Mouse (Mus musculus): ENCODE results near the gene Tacstd2. TPM values are rescaled to one million over a fixed set of nuclear protein-coding genes. Genes with fewer than 3 reads are reported as not detected.

Gene Tacstd2
- polyA plus RNA-seq (2015; fragmentation: Nextera tagmentation; extraction: Ambion mirVana) = 89.1 and 101 TPM in 2 replicates

- H3K9ac ChIP-seq (replicated peaks; ENCODE audit: low read depth) = peak within 1 kb of the TSS; percentile 46; the same call in 1 of the 2 replicates
- H3K4me2 ChIP-seq (replicated peaks; ENCODE audit: low read depth, low read length) = peak within 1 kb of the TSS; percentile 59
- H3K9me3 ChIP-seq (ENCODE audit: low read length) = no peaks in the 10 kb centered on the region
- H3K4me1 ChIP-seq (ENCODE audit: insufficient read depth, low read depth, low read length) = no peaks in the 10 kb centered on the region
- H3K27ac ChIP-seq (ENCODE audit: low read length) = peak within 1 kb of the TSS; percentile 82
- ATAC-seq (peak; percentile 67), DNase-seq (ENCODE audit: low spot score) (peak; percentile 88)
- H3K27me3 ChIP-seq (replicated peaks; ENCODE audit: insufficient read depth, low read length) = peaks cover 6% of the 10 kb centered on the region; the same call in 1 of the 2 replicates
- H3K4me3 ChIP-seq (ENCODE audit: low read depth, low read length) = peak within 1 kb of the TSS; percentile 39
- TF ChIP-seq EP300 (IDR thresholded peaks at IDR 0.05) = peak; percentile 31; the same call in 1 of the 2 replicates
- 0 out of 2 replicates have a peak, but pooled peaks have one; percentile 3 for TF ChIP-seq CTCF (IDR thresholded peaks at IDR 0.05)
- 5% methylated on average over 8 of the region's 8 CpGs for WGBS
- H3K36me3 ChIP-seq (ENCODE audit: insufficient read depth, low read length) = no peaks in the 10 kb centered on the region
Measured at GRCm38 (mm10) chr6:67535777-67536054, at the start of gene Tacstd2. Tacstd2 (minus strand) TSS chr6:67535796.

DNA sequence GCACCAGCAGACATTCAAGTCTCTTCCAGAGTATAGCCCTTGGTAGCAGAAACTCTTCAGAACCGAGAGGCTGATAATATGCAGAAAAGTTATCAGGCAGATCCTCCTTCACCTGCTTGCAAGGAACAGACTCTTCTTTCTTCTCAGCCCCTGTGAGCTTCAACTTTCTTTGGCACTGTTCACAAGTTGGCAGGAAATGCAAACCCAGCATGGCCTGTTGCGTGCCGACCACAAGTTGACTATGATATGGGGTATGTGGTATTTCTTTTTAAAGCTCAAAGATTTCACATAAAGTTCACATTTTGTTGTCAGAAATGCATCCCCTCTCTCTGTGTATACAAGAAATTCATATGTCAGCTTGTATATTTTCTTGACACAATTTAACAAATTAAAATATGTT, 30.7 kb upstream of the Tacstd2 start:
- no peaks in the 10 kb centered on the region for H3K27me3 ChIP-seq (replicated peaks; ENCODE audit: insufficient read depth, low read length)
- ATAC-seq (no peak), DNase-seq (ENCODE audit: low spot score) (no peak)
- no peak overlapping the region for H3K4me3 ChIP-seq (ENCODE audit: low read depth, low read length)
- no peaks in the 10 kb centered on the region for H3K36me3 ChIP-seq (ENCODE audit: insufficient read depth, low read length)
- H3K9ac ChIP-seq (replicated peaks; ENCODE audit: low read depth) = no peak overlapping the region
- no peak for TF ChIP-seq CTCF (IDR thresholded peaks at IDR 0.05)
- no peak for TF ChIP-seq EP300 (IDR thresholded peaks at IDR 0.05)
- H3K4me2 ChIP-seq (replicated peaks; ENCODE audit: low read depth, low read length) = no peak overlapping the region
- no peak overlapping the region for H3K27ac ChIP-seq (ENCODE audit: low read length)
- no peaks in the 10 kb centered on the region for H3K9me3 ChIP-seq (ENCODE audit: low read length)
- WGBS = 69% methylated on average over 3 of the region's 3 CpGs
- no peaks in the 10 kb centered on the region for H3K4me1 ChIP-seq (ENCODE audit: insufficient read depth, low read depth, low read length)

- Histone ChIP-seq H3K9ac (replicated peaks; ENCODE audit: low read depth) (no peak overlapping the region), H3K9me3 (ENCODE audit: low read length) (no peaks in the 10 kb centered on the region), H3K4me3 (ENCODE audit: low read depth, low read length) (no peak overlapping the region), H3K4me1 (ENCODE audit: insufficient read depth, low read depth, low read length) (no peaks in the 10 kb centered on the region), H3K27me3 (replicated peaks; ENCODE audit: insufficient read depth, low read length) (no peaks in the 10 kb centered on the region), H3K27ac (ENCODE audit: low read length) (no peak overlapping the region), H3K36me3 (ENCODE audit: insufficient read depth, low read length) (no peaks in the 10 kb centered on the region), H3K4me2 (replicated peaks; ENCODE audit: low read depth, low read length) (no peak overlapping the region)
- DNase-seq (ENCODE audit: low spot score) (no peak), ATAC-seq (no peak)
- TF ChIP-seq CTCF (IDR thresholded peaks at IDR 0.05) = no peak
- no peak for TF ChIP-seq EP300 (IDR thresholded peaks at IDR 0.05)
Measured at GRCm38 (mm10) chr6:67555376-67555775, 19.8 kb upstream of the Tacstd2 start.

DNA sequence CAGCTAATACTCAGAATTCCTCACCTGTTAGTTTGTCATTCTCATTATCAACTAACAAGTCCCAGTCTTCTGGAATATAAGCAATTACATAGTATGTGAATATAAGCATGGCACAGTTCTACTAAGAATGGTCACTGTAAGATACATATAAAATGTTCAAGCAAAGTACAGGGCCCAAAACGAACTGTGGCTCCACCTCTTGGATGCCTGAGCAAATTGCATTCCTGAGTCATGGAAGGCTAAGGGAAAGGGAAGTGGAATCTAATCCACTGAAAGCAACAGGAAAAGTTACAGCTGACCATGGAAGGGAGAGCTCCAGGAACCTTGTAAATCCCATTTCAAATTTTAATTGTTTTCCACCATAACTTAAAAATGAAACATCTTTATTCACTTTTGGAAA, 14.0 kb upstream of the Tacstd2 start:
- H3K4me1 ChIP-seq (ENCODE audit: insufficient read depth, low read depth, low read length) = no peaks in the 10 kb centered on the region
- no peaks in the 10 kb centered on the region for H3K9me3 ChIP-seq (ENCODE audit: low read length)
- H3K27ac ChIP-seq (ENCODE audit: low read length) = no peak overlapping the region
- H3K4me2 ChIP-seq (replicated peaks; ENCODE audit: low read depth, low read length) = no peak overlapping the region
- TF ChIP-seq EP300 (IDR thresholded peaks at IDR 0.05) (no peak), CTCF (IDR thresholded peaks at IDR 0.05) (peak; percentile 67)
- no peak overlapping the region for H3K4me3 ChIP-seq (ENCODE audit: low read depth, low read length)
- DNase-seq (ENCODE audit: low spot score) (peak; percentile 30), ATAC-seq (peak; percentile 28; the same call in 1 of the 2 replicates)
- H3K9ac ChIP-seq (replicated peaks; ENCODE audit: low read depth) = no peak overlapping the region
- H3K27me3 ChIP-seq (replicated peaks; ENCODE audit: insufficient read depth, low read length) = no peaks in the 10 kb centered on the region
- 11% methylated on average over 1 of the region's 1 CpGs for WGBS
- no peaks in the 10 kb centered on the region for H3K36me3 ChIP-seq (ENCODE audit: insufficient read depth, low read length)

DNA sequence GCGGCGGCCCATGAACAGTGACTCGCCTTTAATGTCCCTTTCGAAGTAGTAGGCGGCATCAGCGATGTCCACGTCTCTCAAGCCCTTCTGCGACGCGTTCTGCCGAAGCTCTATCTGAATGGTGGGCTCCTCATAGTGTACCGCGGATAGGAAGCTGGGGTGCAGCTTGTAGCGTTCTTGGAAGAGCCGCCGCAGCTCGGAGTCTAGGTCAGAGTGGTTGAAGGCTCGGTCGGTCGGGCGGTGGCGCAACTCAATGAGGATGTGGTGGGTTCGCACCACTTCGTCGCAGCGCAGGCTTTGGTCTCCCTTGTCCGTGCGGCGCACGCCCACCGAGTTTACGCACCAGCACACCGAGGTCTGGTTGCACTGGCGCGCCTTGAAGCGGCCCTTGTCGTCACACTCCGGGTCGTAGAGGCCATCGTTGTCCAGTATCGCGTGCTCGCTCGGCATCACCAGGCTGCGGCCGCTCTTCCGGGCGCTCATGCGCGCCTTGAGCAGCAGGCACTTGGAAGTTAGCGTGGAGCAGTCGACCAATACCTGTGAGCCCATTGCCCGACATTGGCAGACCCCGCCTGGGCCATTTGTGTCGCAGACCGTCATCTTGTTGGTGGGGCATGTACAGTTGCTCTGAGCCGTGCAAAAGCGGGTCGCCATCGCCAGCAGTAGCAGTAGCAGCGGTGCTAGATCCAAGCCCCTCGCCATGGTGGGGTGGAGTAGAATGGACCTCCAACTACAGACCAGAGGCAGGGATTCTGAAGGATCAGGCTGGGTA, 405 bp downstream of the Tacstd2 start:
- no peaks in the 10 kb centered on the region for H3K9me3 ChIP-seq (ENCODE audit: low read length)
- H3K4me1 ChIP-seq (ENCODE audit: insufficient read depth, low read depth, low read length) = no peaks in the 10 kb centered on the region
- peak overlapping the region; percentile 39 for H3K4me3 ChIP-seq (ENCODE audit: low read depth, low read length)
- H3K9ac ChIP-seq (replicated peaks; ENCODE audit: low read depth) = peak overlapping the region; percentile 46; the same call in 1 of the 2 replicates
- peak overlapping the region; percentile 82 for H3K27ac ChIP-seq (ENCODE audit: low read length)
- WGBS = under 1% methylated on average over 61 of the region's 62 CpGs
- H3K4me2 ChIP-seq (replicated peaks; ENCODE audit: low read depth, low read length) = peak overlapping the region; percentile 59
- 0 out of 2 replicates have a peak, but pooled peaks have one; percentile 5 for TF ChIP-seq CTCF (IDR thresholded peaks at IDR 0.05)
- no peak for TF ChIP-seq EP300 (IDR thresholded peaks at IDR 0.05)
- H3K27me3 ChIP-seq (replicated peaks; ENCODE audit: insufficient read depth, low read length) = peaks cover 6% of the 10 kb centered on the region; the same call in 1 of the 2 replicates
- H3K36me3 ChIP-seq (ENCODE audit: insufficient read depth, low read length) = no peaks in the 10 kb centered on the region
- DNase-seq (ENCODE audit: low spot score) (peak; percentile 28), ATAC-seq (peak; percentile 13)

GRCm38 (mm10) chr6:67534191-67535004, 1.2 kb downstream of the Tacstd2 start:
- Histone ChIP-seq H3K27me3 (replicated peaks; ENCODE audit: insufficient read depth, low read length) (peaks cover 6% of the 10 kb centered on the region; the same call in 1 of the 2 replicates), H3K4me1 (ENCODE audit: insufficient read depth, low read depth, low read length) (no peaks in the 10 kb centered on the region), H3K9me3 (ENCODE audit: low read length) (no peaks in the 10 kb centered on the region), H3K9ac (replicated peaks; ENCODE audit: low read depth) (peak overlapping the region; percentile 46; the same call in 1 of the 2 replicates), H3K4me2 (replicated peaks; ENCODE audit: low read depth, low read length) (peak overlapping the region; percentile 59), H3K36me3 (ENCODE audit: insufficient read depth, low read length) (no peaks in the 10 kb centered on the region), H3K27ac (ENCODE audit: low read length) (peak overlapping the region; percentile 82), H3K4me3 (ENCODE audit: low read depth, low read length) (peak overlapping the region; percentile 39)
- TF ChIP-seq CTCF (IDR thresholded peaks at IDR 0.05) (no peak), EP300 (IDR thresholded peaks at IDR 0.05) (no peak)
- peak; percentile 9 for DNase-seq (ENCODE audit: low spot score)
- WGBS = 7% methylated on average over 31 of the region's 31 CpGs
- ATAC-seq = no peak
